Mouse (Mus musculus): ENCODE measurements around the gene Ergic1.

Gene Ergic1

GRCm38 (mm10) chr17:26620786-26621766, 59.8 kb downstream of the Ergic1 start:
- CTCF ChIA-PET = interaction anchor here in 3 of 4 experiments (0.6 to 1.3 kb wide), 4 partner anchors 34 to 462 kb away, joined by 3 to 5 read pairs (median 3); no protein-coding TSS in a partner anchor
- POLR2A ChIA-PET = interaction anchor here in 2 of 4 experiments (0.8 to 1.9 kb wide), 5 partner anchors 16 to 118 kb away, joined by 3 to 5 read pairs (median 4); no protein-coding TSS in a partner anchor

- ChIA-PET CTCF (interaction anchor here in 2 of 4 experiments (0.5 to 0.7 kb wide), 2 partner anchors 153 to 204 kb away, joined by 3 to 4 read pairs; no protein-coding TSS in a partner anchor), POLR2A (interaction anchor here in 3 of 4 experiments (0.7 to 1.9 kb wide), 4 partner anchors 28 to 189 kb away, joined by 3 to 5 read pairs (median 4); no protein-coding TSS in a partner anchor)
Measured at GRCm38 (mm10) chr17:26621912-26622311, 60.6 kb downstream of the Ergic1 start.

GRCm38 (mm10) chr17:26623991-26624390, 62.7 kb downstream of the Ergic1 start:
- ChIA-PET POLR2A (interaction anchor here in 2 of 4 experiments (0.7 to 2.0 kb wide), 2 partner anchors 10 to 115 kb away, joined by 3 to 5 read pairs; no protein-coding TSS in a partner anchor), CTCF (interaction anchor here in 1 of 4 experiments (0.6 kb wide), 1 partner anchor 171 kb away, joined by 3 read pairs; no protein-coding TSS in a partner anchor)

GRCm38 (mm10) chr17:26624999-26625398, 63.7 kb downstream of the Ergic1 start:
- ChIA-PET POLR2A (interaction anchor here in 1 of 4 experiments (2.0 kb wide), 1 partner anchor 11 kb away, joined by 5 read pairs; no protein-coding TSS in a partner anchor), CTCF (interaction anchor here in 2 of 4 experiments (0.5 to 1.2 kb wide), 2 partner anchors 12 to 173 kb away, joined by 3 to 4 read pairs; no protein-coding TSS in a partner anchor)

- ChIA-PET CTCF (interaction anchor here in 1 of 4 experiments (1.2 kb wide), 1 partner anchor 173 kb away, joined by 3 read pairs; no protein-coding TSS in a partner anchor), POLR2A (no interaction called here)
Measured at GRCm38 (mm10) chr17:26625521-26626010, 64.3 kb downstream of the Ergic1 start.

- POLR2A ChIA-PET = interaction anchor here in 3 of 4 experiments (0.6 to 2.2 kb wide), 4 partner anchors 14 to 94 kb away, joined by 3 to 7 read pairs (median 4); no protein-coding TSS in a partner anchor
- CTCF ChIA-PET = interaction anchor here in 2 of 4 experiments (0.9 to 1.0 kb wide), 2 partner anchors 14 to 64 kb away, joined by 3 read pairs; no protein-coding TSS in a partner anchor
Measured at GRCm38 (mm10) chr17:26628479-26628878, 67.2 kb downstream of the Ergic1 start.

- ChIA-PET CTCF (interaction anchor here in 2 of 4 experiments (0.9 to 1.0 kb wide), 2 partner anchors 14 to 65 kb away, joined by 3 read pairs; no protein-coding TSS in a partner anchor), POLR2A (interaction anchor here in 2 of 4 experiments (0.6 to 2.2 kb wide), 3 partner anchors 14 to 32 kb away, joined by 3 to 7 read pairs (median 4); no protein-coding TSS in a partner anchor)
Measured at GRCm38 (mm10) chr17:26628936-26629335, 67.6 kb downstream of the Ergic1 start.

- ChIA-PET CTCF (no interaction called here), POLR2A (interaction anchor here in 1 of 4 experiments (0.7 to 0.9 kb wide), 2 partner anchors 13 to 128 kb away, joined by 3 to 5 read pairs; no protein-coding TSS in a partner anchor)
Measured at GRCm38 (mm10) chr17:26631811-26632327, 70.6 kb downstream of the Ergic1 start.

GRCm38 (mm10) chr17:26633186-26633585, 71.9 kb downstream of the Ergic1 start:
- ChIA-PET CTCF (interaction anchor here in 2 of 4 experiments (0.6 to 1.1 kb wide), 3 partner anchors 29 to 281 kb away, joined by 3 to 4 read pairs (median 3); partner anchors contain the start of gene Atp6v0e (in 1 of the 2)), POLR2A (interaction anchor here in 2 of 4 experiments (0.6 to 1.3 kb wide), 3 partner anchors 71 to 159 kb away, joined by 3 to 7 read pairs (median 3); partner anchors contain the start of gene Dusp1 (in 1 of the 2))

GRCm38 (mm10) chr17:26633926-26634325, 72.6 kb downstream of the Ergic1 start:
- ChIA-PET POLR2A (interaction anchor here in 1 of 4 experiments (1.3 kb wide), 1 partner anchor 125 kb away, joined by 3 read pairs; no protein-coding TSS in a partner anchor), CTCF (interaction anchor here in 2 of 4 experiments (1.0 to 1.2 kb wide), 2 partner anchors 171 kb away, joined by 3 read pairs; no protein-coding TSS in a partner anchor)

GRCm38 (mm10) chr17:26634539-26634938, 73.2 kb downstream of the Ergic1 start:
- ChIA-PET POLR2A (interaction anchor here in 1 of 4 experiments (1.3 kb wide), 1 partner anchor 125 kb away, joined by 3 read pairs; no protein-coding TSS in a partner anchor), CTCF (interaction anchor here in 2 of 4 experiments (0.6 to 1.2 kb wide), 3 partner anchors 47 to 172 kb away, joined by 3 read pairs; no protein-coding TSS in a partner anchor)

GRCm38 (mm10) chr17:26635951-26636350, 74.7 kb downstream of the Ergic1 start:
- ChIA-PET POLR2A (interaction anchor here in 1 of 4 experiments (0.6 kb wide), 1 partner anchor 127 kb away, joined by 3 read pairs; no protein-coding TSS in a partner anchor), CTCF (no interaction called here)

GRCm38 (mm10) chr17:26637851-26638250, 76.6 kb downstream of the Ergic1 start:
- ChIA-PET CTCF (no interaction called here), POLR2A (interaction anchor here in 2 of 4 experiments (0.9 to 1.2 kb wide), 2 partner anchors 17 to 129 kb away, joined by 3 to 4 read pairs; no protein-coding TSS in a partner anchor)

GRCm38 (mm10) chr17:26638655-26639054, 77.4 kb downstream of the Ergic1 start:
- CTCF ChIA-PET = interaction anchor here in 2 of 4 experiments (0.6 to 2.2 kb wide), 4 partner anchors 21 to 172 kb away, joined by 3 to 5 read pairs (median 4); no protein-coding TSS in a partner anchor
- POLR2A ChIA-PET = interaction anchor here in 2 of 4 experiments (0.6 to 1.2 kb wide), 2 partner anchors 130 to 176 kb away, joined by 3 to 4 read pairs; no protein-coding TSS in a partner anchor

GRCm38 (mm10) chr17:26639791-26640190, 78.5 kb downstream of the Ergic1 start:
- CTCF ChIA-PET = interaction anchor here (0.6 to 2.2 kb wide), 7 partner anchors 20 to 270 kb away, joined by 3 to 6 read pairs (median 4); no protein-coding TSS in a partner anchor
- POLR2A ChIA-PET = interaction anchor here in 2 of 4 experiments (0.7 to 2.1 kb wide), 2 partner anchors 37 to 131 kb away, joined by 3 to 5 read pairs; no protein-coding TSS in a partner anchor

- ChIA-PET CTCF (interaction anchor here (0.6 to 2.2 kb wide), 7 partner anchors 20 to 270 kb away, joined by 3 to 6 read pairs (median 4); no protein-coding TSS in a partner anchor), POLR2A (interaction anchor here in 2 of 4 experiments (0.7 to 2.1 kb wide), 2 partner anchors 38 to 132 kb away, joined by 3 to 5 read pairs; no protein-coding TSS in a partner anchor)
Measured at GRCm38 (mm10) chr17:26640286-26640740, 79.0 kb downstream of the Ergic1 start.

GRCm38 (mm10) chr17:26643456-26643855, 82.2 kb downstream of the Ergic1 start:
- CTCF ChIA-PET = interaction anchor here in 2 of 4 experiments (0.5 to 1.7 kb wide), 2 partner anchors 19 to 275 kb away, joined by 5 to 7 read pairs; partner anchors contain the start of gene Atp6v0e (in 1 of the 2)

More at GRCm38 (mm10) chr17:26643456-26643855, 82.2 kb downstream of the Ergic1 start:
- POLR2A ChIA-PET = interaction anchor here in 2 of 4 experiments (0.6 to 1.8 kb wide), 3 partner anchors 139 to 246 kb away, joined by 4 to 7 read pairs (median 4); no protein-coding TSS in a partner anchor
